Mouse (Mus musculus) lung, adult 2 months (tissue): ENCODE results near the gene Pnmt.

Source experiments
- CTCF ChIP-seq: fragments of 200-500 bp; IDR thresholded peaks from 2 replicates; pipeline ENCODE4 v1.5.1; 2011; ENCODE audit warnings: mild to moderate bottlenecking, low read length, control low read depth; ENCODE audit not compliant: insufficient read depth
- POLR2A ChIP-seq: fragments of 200-500 bp; IDR thresholded peaks from 2 replicates; pipeline ENCODE4 v1.6.1; 2011; ENCODE audit warnings: low read depth, mild to moderate bottlenecking, control low read depth, low read length, borderline replicate concordance; ENCODE audit errors: extremely low read depth

GRCm38 (mm10) chr11:98353651-98354211 is 32.5 kb upstream of the Pnmt start:
- TF ChIP-seq CTCF (no peak), POLR2A (no peak)
